Mouse (Mus musculus) cerebellum, postnatal 25 days (tissue): ENCODE data around the gene Crabp1.

ENCODE experiments used
- DNase-seq, 2 experiments: peaks; one replicate each; pipeline ENCODE4 v3.0.0; 2021; ENCODE audit warnings: mixed read lengths in 2 of 2

Gene Crabp1

GRCm38 (mm10) chr9:54764561-54765217, at the start of gene Crabp1:
TSS of gene Crabp1 (plus strand) at chr9:54764748.
- DNase-seq = peak in 1 of 2 experiments; percentile 5

- no peak for DNase-seq
Observed at GRCm38 (mm10) chr9:54715776-54716175, 48.8 kb upstream of the Crabp1 start.

- DNase-seq = no peak
Observed at GRCm38 (mm10) chr9:54717527-54717926, 47.0 kb upstream of the Crabp1 start.

- DNase-seq = no peak
Observed at GRCm38 (mm10) chr9:54722156-54722555, 42.4 kb upstream of the Crabp1 start.

GRCm38 (mm10) chr9:54722596-54722995, 42.0 kb upstream of the Crabp1 start:
- no peak for DNase-seq

GRCm38 (mm10) chr9:54726315-54726714, 38.2 kb upstream of the Crabp1 start:
- DNase-seq = no peak

GRCm38 (mm10) chr9:54732122-54732521, 32.4 kb upstream of the Crabp1 start:
- no peak for DNase-seq

- peak; percentile 98 to 99 for DNase-seq
Observed at GRCm38 (mm10) chr9:54733921-54734638, 30.5 kb upstream of the Crabp1 start, which contains the start of gene Wdr61. TSS of gene Wdr61 (minus strand) at chr9:54734519.

- no peak for DNase-seq
Observed at GRCm38 (mm10) chr9:54734639-54735252, 29.8 kb upstream of the Crabp1 start.

- DNase-seq = peak in 1 of 2 experiments; percentile 54
Observed at GRCm38 (mm10) chr9:54736284-54736701, 28.3 kb upstream of the Crabp1 start.

- DNase-seq = peak; percentile 21 to 55
Observed at GRCm38 (mm10) chr9:54738376-54738775, 26.2 kb upstream of the Crabp1 start.

- DNase-seq = no peak
Observed at GRCm38 (mm10) chr9:54743891-54744290, 20.7 kb upstream of the Crabp1 start.

GRCm38 (mm10) chr9:54745740-54746370, 18.7 kb upstream of the Crabp1 start:
- DNase-seq = no peak

GRCm38 (mm10) chr9:54750215-54750981, 14.2 kb upstream of the Crabp1 start:
- no peak for DNase-seq

GRCm38 (mm10) chr9:54751684-54752083, 12.9 kb upstream of the Crabp1 start:
- no peak for DNase-seq

GRCm38 (mm10) chr9:54752201-54752943, 12.2 kb upstream of the Crabp1 start:
- DNase-seq = no peak

- no peak for DNase-seq
Observed at GRCm38 (mm10) chr9:54752944-54753295, 11.6 kb upstream of the Crabp1 start.

- no peak for DNase-seq
Observed at GRCm38 (mm10) chr9:54759592-54759991, 5.0 kb upstream of the Crabp1 start.

- no peak for DNase-seq
Observed at GRCm38 (mm10) chr9:54764091-54764490, 457 bp upstream of the Crabp1 start.

GRCm38 (mm10) chr9:54765336-54766085, 963 bp downstream of the Crabp1 start:
- no peak for DNase-seq

GRCm38 (mm10) chr9:54770140-54770780, 5.7 kb downstream of the Crabp1 start:
- no peak for DNase-seq
